Mouse (Mus musculus): ENCODE measurements around the gene Glyctk. TPM values are rescaled to one million over a fixed set of nuclear protein-coding genes. Genes with fewer than 3 reads are reported as not detected.

Gene Glyctk
- total and polyA plus RNA-seq, 3 experiments, result 1.00 to 3.5 (median 1.2) TPM

DNA sequence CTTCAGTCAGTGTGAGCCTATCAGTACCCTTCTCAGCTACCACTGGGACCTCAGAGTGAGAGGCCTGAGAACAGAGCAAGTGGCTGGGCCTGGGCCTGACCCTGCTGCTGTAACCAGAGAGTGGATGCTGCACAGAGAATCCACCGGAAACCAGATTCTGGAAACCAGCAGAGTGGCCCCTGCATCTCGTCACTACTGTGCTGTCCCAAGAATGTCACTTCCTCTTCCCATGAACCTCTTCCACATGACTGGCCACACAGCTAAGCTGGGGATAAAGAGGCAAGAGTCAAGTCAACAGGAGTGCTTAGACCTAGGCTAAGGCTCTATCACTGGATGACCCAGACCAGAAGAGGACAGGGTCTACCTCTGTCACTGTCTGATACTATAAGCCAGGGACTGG is 28.9 kb downstream of the Glyctk start:
- TF ChIP-seq GATA2 (IDR thresholded peaks at IDR 0.05; ENCODE audit: borderline replicate concordance, low read depth, low read length), result no peak
- TF ChIP-seq GATA1 (IDR thresholded peaks at IDR 0.05; ENCODE audit: borderline replicate concordance, low read length), result no peak
- TF ChIP-seq POLR2AphosphoS5 (IDR thresholded peaks at IDR 0.05; ENCODE audit: insufficient replicate concordance, low read depth, low read length), result no peak
- Histone ChIP-seq H3K36me3 (replicated peaks) (no peaks in the 10 kb centered on the region), H3K4me3 (ENCODE audit: low read depth, low read length) (no peak overlapping the region), H3K27me3 (ENCODE audit: insufficient read depth, low read length) (peaks cover 3% of the 10 kb centered on the region; the same call in 1 of the 2 replicates), H3K9me3 (replicated peaks) (no peaks in the 10 kb centered on the region), H3K4me1 (ENCODE audit: insufficient read depth, low read depth, low read length) (no peaks in the 10 kb centered on the region)
- DNase-seq (ENCODE audit: low spot score) (no peak), ATAC-seq (ENCODE audit: extremely low read depth, insufficient number of reproducible peaks, low FRiP score, poor library complexity, severe bottlenecking) (no peak)

- Histone ChIP-seq H3K9me3 (replicated peaks) (no peaks in the 10 kb centered on the region), H3K36me3 (replicated peaks) (no peaks in the 10 kb centered on the region), H3K4me3 (ENCODE audit: low read depth, low read length) (no peak overlapping the region), H3K4me1 (ENCODE audit: insufficient read depth, low read depth, low read length) (no peaks in the 10 kb centered on the region), H3K27me3 (ENCODE audit: insufficient read depth, low read length) (no peaks in the 10 kb centered on the region; the same call in 1 of the 2 replicates)
- TF ChIP-seq GATA1 (IDR thresholded peaks at IDR 0.05; ENCODE audit: borderline replicate concordance, low read length) (no peak), GATA2 (IDR thresholded peaks at IDR 0.05; ENCODE audit: borderline replicate concordance, low read depth, low read length) (no peak), TAL1 (conservative IDR thresholded peaks at IDR 0.05; ENCODE audit: low read depth, low read length) (no peak), CTCF (IDR thresholded peaks at IDR 0.05; ENCODE audit: low read depth, low read length) (no peak)
- ATAC-seq (ENCODE audit: extremely low read depth, insufficient number of reproducible peaks, low FRiP score, poor library complexity, severe bottlenecking) (no peak), DNase-seq (ENCODE audit: low spot score) (no peak)
Measured at GRCm38 (mm10) chr9:106126786-106127251, 31.1 kb downstream of the Glyctk start.

DNA sequence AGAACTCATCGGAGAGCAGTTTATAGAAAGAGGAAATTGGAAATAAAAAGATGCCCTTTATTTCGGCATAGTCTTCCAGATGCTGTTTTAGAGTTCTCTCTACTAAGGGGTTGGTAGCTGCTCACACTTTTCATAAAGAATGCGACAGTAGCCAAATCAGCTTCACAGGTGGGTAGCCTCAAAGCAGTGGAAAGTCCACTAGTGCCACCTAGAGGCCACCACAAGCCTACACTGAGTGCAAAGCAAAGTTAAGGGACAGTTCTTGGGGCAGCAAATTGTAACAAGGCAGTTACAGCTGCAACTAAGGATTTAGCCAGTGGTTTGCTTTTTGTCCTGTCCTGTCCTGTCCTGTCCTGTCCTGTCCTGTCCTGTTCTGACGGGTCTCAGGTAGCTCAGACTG is 34.3 kb downstream of the Glyctk start:
- H3K9me3 ChIP-seq (replicated peaks), result no peaks in the 10 kb centered on the region
- ATAC-seq (ENCODE audit: extremely low read depth, insufficient number of reproducible peaks, low FRiP score, poor library complexity, severe bottlenecking) (no peak; the same call in 1 of the 2 replicates), DNase-seq (ENCODE audit: low spot score) (no peak)
- H3K4me3 ChIP-seq (ENCODE audit: low read depth, low read length), result no peak overlapping the region
- H3K27me3 ChIP-seq (ENCODE audit: insufficient read depth, low read length), result peaks cover 3% of the 10 kb centered on the region; the same call in 1 of the 2 replicates
- TF ChIP-seq CTCF (IDR thresholded peaks at IDR 0.05; ENCODE audit: low read depth, low read length) (peak; percentile 31; the same call in 1 of the 2 replicates), GATA2 (IDR thresholded peaks at IDR 0.05; ENCODE audit: borderline replicate concordance, low read depth, low read length) (no peak)
- H3K4me1 ChIP-seq (ENCODE audit: insufficient read depth, low read depth, low read length), result no peaks in the 10 kb centered on the region
- no peaks in the 10 kb centered on the region for H3K36me3 ChIP-seq (replicated peaks)

DNA sequence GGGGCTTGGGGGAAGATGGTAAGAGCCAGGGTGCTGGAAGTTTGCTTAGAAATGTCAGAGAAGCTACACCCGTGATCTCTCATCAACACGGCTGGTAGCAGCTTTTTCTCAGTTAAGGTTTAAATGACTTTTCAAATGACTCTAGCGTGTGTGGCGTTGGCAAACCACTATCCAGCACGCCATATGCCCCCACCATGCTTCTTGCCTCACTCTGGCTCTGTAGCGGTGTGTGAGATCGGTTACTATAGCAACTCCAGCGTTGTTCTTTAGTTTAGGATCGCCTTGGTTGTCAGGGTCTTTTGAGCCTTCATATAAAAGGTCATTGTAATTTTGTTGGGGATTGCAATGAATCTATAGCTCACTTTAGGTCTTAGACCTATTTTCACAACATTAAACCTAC is 38.9 kb downstream of the Glyctk start:
- Histone ChIP-seq H3K4me3 (ENCODE audit: low read depth, low read length) (no peak overlapping the region), H3K9me3 (replicated peaks) (no peaks in the 10 kb centered on the region), H3K36me3 (replicated peaks) (no peaks in the 10 kb centered on the region), H3K27me3 (ENCODE audit: insufficient read depth, low read length) (peaks cover 5% of the 10 kb centered on the region; the same call in 1 of the 2 replicates), H3K4me1 (ENCODE audit: insufficient read depth, low read depth, low read length) (no peaks in the 10 kb centered on the region)
- TF ChIP-seq GATA2 (IDR thresholded peaks at IDR 0.05; ENCODE audit: borderline replicate concordance, low read depth, low read length) (no peak), POLR2AphosphoS5 (IDR thresholded peaks at IDR 0.05; ENCODE audit: insufficient replicate concordance, low read depth, low read length) (no peak), TAL1 (conservative IDR thresholded peaks at IDR 0.05; ENCODE audit: low read depth, low read length) (no peak), GATA1 (IDR thresholded peaks at IDR 0.05; ENCODE audit: borderline replicate concordance, low read length) (no peak)
- DNase-seq (ENCODE audit: low spot score), result no peak
- no peak for ATAC-seq (ENCODE audit: extremely low read depth, insufficient number of reproducible peaks, low FRiP score, poor library complexity, severe bottlenecking)

DNA sequence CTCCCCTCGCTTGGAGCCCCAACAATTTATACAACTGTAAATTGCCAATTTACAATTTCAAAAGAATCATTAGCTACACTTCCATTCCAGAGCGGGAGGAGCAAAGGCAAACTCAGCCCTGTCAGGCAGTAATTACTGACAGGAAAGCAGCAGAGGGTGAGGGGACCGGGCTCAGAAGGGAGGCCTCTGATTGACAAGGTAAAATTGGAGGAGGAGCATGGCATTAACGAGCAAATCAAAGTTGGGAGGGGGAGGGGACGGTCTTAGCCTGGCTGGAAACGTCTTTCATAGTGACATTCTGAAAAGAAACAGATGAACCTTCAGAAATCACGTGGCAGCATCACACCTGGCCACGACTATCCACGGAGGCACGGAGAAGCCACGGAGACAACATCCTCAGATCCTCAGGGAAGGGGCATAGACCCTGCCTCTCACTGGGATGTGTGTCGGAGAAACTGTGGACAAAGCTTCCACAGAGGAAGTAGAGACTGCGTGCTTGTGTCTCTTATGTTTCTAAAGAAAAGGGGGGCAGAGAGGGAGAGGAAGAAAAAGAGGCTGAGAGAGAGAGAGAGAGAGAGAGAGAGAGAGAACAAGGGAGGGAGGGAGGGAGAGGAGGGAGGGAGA is 42.0 kb downstream of the Glyctk start:
- peaks cover 2% of the 10 kb centered on the region; the same call in 1 of the 2 replicates for H3K27me3 ChIP-seq (ENCODE audit: insufficient read depth, low read length)
- DNase-seq (ENCODE audit: low spot score), result no peak
- no peaks in the 10 kb centered on the region for H3K36me3 ChIP-seq (replicated peaks)
- H3K4me1 ChIP-seq (ENCODE audit: insufficient read depth, low read depth, low read length), result no peaks in the 10 kb centered on the region
- TF ChIP-seq TAL1 (conservative IDR thresholded peaks at IDR 0.05; ENCODE audit: low read depth, low read length), result no peak
- TF ChIP-seq GATA1 (IDR thresholded peaks at IDR 0.05; ENCODE audit: borderline replicate concordance, low read length), result no peak
- no peak for TF ChIP-seq POLR2AphosphoS5 (IDR thresholded peaks at IDR 0.05; ENCODE audit: insufficient replicate concordance, low read depth, low read length)
- TF ChIP-seq CTCF (IDR thresholded peaks at IDR 0.05; ENCODE audit: low read depth, low read length), result no peak
- no peak for TF ChIP-seq GATA2 (IDR thresholded peaks at IDR 0.05; ENCODE audit: borderline replicate concordance, low read depth, low read length)
- no peaks in the 10 kb centered on the region for H3K9me3 ChIP-seq (replicated peaks)
- ATAC-seq (ENCODE audit: extremely low read depth, insufficient number of reproducible peaks, low FRiP score, poor library complexity, severe bottlenecking), result no peak
- no peak overlapping the region for H3K4me3 ChIP-seq (ENCODE audit: low read depth, low read length)

GRCm38 (mm10) chr9:106112770-106113423 is 45.0 kb downstream of the Glyctk start:
- no peaks in the 10 kb centered on the region for H3K9me3 ChIP-seq (replicated peaks)
- TF ChIP-seq POLR2AphosphoS5 (IDR thresholded peaks at IDR 0.05; ENCODE audit: insufficient replicate concordance, low read depth, low read length) (no peak), TAL1 (conservative IDR thresholded peaks at IDR 0.05; ENCODE audit: low read depth, low read length) (no peak), CTCF (IDR thresholded peaks at IDR 0.05; ENCODE audit: low read depth, low read length) (peak; percentile 94), GATA2 (IDR thresholded peaks at IDR 0.05; ENCODE audit: borderline replicate concordance, low read depth, low read length) (no peak), GATA1 (IDR thresholded peaks at IDR 0.05; ENCODE audit: borderline replicate concordance, low read length) (no peak)
- H3K4me3 ChIP-seq (ENCODE audit: low read depth, low read length), result no peak overlapping the region
- ATAC-seq (ENCODE audit: extremely low read depth, insufficient number of reproducible peaks, low FRiP score, poor library complexity, severe bottlenecking), result peak; percentile 49; the same call in 1 of the 2 replicates
- no peaks in the 10 kb centered on the region; the same call in 1 of the 2 replicates for H3K27me3 ChIP-seq (ENCODE audit: insufficient read depth, low read length)
- DNase-seq (ENCODE audit: low spot score), result peak; percentile 21
- H3K4me1 ChIP-seq (ENCODE audit: insufficient read depth, low read depth, low read length), result no peaks in the 10 kb centered on the region
- H3K36me3 ChIP-seq (replicated peaks), result no peaks in the 10 kb centered on the region
